Mouse (Mus musculus) brain, adult 2 months (tissue): ENCODE data around the gene Vwf.

Source experiments
- DNase-seq: peaks from one replicate; pipeline ENCODE4 v3.0.0; 2011; ENCODE audit warnings: low read depth, low spot score

Vwf gene

DNA sequence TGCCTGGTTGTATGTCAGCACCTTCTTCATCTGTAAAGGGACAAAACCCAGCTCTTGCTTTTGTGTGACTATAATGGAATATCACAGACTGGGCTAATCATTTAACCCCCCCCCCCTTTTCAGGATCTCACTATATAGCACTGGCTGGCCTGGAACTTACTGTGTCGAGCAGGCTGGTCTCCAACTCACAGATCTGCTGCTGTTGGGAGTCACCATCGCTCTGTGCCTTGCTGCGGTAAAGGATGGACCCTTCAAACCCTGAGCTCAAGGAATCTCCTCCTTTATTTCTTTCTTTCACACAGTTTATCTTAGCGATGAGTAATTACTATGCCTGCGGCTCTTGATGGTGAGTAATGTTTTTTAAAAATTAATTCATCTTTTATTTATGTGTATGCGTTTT, at the start of gene Vwf:
TSS of gene Vwf (plus strand) at position 301 of the 400 bp plus-strand sequence.
- DNase-seq: no peak

DNA sequence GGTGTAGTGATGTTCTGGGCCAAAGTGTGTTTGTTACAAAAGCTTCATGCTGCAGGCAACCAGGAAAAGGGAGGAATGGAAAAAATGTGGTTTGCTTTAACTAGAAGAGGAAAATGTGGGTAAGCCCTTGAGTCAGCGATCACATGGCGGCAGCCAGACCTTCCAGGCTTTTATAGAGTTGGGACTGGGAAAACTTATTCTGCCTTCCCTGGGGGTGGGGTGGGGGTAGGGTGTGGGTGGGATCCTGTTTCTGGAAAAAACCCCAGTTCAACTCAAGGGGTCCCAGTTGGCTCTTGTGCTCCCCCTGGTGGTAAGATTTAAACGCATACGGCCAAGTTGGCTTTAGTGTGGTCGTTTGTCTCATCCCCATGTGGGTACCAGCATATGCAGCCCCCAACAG, 48.5 kb upstream of the Vwf start:
- no peak for DNase-seq

DNA sequence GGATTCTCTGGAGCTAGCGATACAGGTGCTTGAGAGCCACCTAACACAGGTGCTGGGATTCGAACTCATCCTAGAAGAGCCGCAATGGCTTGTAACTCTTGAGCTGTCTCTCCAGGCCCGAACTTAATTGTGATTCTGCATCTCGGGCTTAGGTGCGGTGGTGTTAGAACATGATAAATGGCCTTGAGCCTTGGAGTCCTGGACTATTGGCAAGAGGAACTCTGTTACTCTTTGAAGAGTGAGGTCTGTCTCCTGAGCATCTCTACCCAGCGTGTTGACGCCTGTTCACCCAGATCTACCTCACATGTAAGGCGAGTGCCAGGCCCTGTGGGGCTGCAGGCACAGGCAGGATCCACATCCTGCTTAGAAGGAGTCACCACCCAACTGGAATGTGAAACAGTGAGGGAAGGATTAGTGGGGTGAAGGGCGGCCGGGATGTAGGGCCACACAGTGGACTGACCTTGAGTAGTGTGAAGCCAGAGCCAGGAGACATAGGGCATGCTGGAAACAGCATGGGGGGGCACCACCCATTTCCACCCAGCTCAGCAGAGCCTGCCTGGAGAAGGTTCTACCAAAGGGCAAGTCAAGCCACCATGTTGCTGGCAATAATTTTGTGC, 43.3 kb upstream of the Vwf start:
- DNase-seq: no peak

DNA sequence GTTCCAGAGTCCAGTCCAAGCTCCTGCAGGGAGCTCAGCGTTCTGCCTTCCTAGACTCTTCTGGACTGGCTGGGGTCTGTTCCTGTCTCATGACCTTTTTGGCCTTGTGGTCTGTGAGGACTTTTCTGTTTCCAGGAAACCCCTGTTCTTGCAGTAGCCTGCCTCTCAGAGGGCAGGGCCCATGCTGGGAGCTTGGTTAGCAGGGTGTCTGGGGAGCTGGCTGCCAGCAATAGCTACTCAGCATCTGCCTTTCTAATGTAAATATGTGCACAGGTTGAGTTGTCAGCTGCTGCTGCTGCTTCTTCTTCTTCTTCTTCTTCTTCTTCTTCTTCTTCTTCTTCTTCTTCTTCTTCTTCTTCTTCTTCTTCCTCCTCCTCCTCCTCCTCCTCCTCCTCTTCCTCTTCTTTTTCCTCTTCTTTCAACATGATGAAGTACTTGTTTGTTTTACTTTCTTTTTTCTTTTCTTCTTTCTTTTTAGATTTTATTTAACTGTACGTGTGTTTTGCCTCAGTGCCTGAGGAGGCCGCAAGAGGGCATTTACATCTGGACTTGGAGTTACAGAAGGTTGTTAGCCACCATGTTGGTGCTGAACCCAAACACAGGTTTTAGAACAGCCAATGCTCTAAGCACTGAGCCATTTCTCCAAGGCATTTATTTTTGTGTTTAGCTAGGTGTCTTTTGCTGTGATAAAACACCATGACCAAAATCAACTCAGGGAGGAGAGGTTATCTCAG, 41.8 kb upstream of the Vwf start:
- no peak for DNase-seq

DNA sequence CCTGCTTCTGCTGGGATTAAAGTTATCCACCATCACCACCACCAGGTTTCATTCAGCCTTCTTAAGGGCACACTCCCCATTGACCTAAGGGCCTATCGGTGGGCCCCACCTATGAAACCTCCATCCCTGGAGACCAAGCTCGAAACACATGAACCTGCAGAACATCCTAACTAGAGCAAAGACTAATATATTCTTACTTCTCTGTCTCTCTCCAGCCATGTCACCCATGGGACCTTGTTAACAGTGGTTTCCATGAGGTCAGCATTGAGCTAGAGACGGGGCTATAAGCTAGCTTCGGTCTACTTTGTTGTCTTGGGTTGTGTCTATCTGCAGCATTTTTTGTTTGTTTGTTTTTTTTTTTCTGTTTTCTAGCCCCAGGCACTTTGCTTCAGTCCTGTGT, 40.1 kb upstream of the Vwf start:
- no peak for DNase-seq

- DNase-seq: peak; percentile 33
These were observed 36.8 kb upstream of the Vwf start for GRCm38 (mm10) chr6:125509783-125510182.

DNA sequence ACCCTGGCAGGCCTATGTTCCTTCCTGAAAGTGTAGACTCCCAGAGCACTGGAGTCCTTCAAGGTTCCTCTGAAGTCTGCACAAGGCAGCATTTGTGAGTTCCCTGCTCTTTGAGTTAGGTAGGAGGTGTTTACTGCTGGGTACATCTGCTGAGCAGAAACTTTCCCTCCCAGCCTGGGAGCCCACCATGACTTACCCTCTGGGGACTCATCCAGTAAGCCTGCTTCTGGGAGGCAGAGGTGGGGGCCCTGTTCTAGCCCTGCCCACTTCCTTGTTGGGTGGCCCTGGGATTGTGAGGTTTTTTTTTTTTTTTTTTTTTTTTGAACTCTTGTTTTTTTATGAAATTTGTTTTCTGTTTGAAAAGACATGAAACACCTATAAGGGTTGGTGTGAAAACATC, 35.9 kb upstream of the Vwf start:
- no peak for DNase-seq

GRCm38 (mm10) chr6:125511196-125511595, 35.4 kb upstream of the Vwf start:
- no peak for DNase-seq

DNA sequence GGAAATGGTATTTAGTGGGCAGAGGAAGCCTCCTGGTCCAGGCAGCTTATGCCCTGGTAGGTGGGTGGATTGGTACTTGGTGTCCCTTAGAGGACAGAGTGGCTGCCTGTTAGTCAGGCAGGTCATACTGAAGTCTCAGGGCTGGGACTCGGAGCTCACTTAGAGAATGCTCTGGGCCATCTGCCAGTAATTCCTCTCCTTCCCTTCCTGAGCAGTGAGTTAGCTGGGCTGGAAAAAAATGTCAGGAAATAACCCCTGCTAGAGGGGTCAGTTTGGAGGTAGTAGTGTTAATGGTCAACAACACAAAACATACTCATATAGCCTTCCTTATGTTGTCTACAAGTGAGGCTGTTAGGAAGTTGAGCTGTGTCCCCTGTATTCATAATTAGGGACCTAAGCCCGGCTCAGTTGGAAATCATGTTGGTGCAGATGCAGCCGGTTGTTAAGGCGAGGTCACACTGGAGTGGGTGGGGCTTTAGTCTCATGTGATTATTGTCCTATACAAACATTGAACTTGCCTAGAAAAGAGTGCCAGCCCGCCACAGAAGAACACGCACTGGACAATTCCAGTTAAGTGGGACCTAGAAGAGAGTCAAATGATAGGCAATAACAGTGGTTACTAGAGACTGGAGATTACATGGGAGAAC, 33.5 kb upstream of the Vwf start:
- no peak for DNase-seq

- peak; percentile 23 for DNase-seq
These were observed 30.9 kb upstream of the Vwf start for GRCm38 (mm10) chr6:125515503-125516315.

DNA sequence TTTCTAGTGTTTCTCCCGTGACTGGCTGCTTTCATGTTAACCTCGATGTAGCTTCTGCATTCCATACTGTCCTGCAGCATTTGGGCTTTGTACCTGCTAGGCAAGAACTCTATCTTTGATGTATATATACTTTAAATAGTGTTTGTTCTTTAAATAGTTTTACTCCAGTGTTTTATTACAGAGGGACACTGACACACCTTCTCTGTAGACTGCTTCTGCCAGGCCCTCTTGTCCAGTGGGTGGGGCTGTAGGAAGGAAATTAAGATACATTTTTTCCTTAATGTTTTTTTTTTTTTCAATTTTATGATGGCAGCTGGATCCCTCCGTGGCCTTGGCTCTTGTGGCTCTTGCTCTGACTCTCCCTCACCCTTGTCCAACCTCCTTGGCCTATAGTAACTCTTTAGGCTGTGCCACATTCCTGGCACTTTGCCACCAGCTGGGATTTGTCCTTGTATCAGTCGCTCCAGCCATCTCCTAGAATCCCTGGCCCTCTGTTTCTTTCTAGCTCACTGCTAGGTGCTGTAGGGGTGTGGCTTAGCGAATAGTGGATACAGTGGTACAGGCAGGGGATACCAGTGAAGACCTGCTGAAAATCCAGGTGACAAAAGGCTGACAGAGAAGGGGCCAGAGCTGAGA, 24.9 kb upstream of the Vwf start:
- no peak for DNase-seq

DNA sequence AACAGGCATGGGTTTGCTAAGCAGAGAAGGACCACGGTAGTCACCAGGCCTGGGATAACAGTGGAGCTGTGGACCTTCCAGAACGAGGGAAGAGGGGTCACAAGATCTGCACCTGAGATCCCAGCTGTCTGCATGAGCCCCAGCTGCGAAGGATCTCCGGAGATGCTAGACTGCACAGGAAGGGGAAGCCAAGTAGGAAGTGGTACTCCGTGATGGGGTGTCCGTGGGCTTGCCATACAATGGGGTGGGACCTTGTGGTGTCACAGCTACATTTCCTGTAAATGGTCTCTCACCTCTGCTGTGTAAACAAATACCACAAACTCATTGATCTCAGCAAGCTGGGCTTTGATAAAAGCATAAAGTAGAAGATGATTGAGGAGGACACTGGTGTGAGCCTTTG, 22.5 kb upstream of the Vwf start:
- DNase-seq: no peak

DNA sequence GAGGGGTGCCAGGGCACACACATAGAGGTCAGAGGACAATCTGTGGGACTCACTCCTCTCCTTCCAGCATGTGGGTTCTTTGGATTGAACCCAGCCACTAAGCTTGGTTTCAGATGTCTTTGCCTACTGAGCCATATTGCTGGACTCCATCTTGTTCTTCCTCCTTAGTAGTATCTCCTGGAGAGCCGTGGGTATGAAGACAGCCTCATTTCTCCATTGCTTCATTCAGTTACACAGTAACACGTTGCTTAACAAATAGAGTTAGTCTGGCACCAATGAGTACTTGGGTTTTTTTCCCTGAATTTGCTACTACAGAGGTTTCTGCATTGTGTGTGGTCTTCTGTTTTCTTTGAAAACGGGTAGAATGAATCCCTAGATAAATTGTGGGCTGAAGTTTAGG, 20.5 kb upstream of the Vwf start:
- no peak for DNase-seq

DNA sequence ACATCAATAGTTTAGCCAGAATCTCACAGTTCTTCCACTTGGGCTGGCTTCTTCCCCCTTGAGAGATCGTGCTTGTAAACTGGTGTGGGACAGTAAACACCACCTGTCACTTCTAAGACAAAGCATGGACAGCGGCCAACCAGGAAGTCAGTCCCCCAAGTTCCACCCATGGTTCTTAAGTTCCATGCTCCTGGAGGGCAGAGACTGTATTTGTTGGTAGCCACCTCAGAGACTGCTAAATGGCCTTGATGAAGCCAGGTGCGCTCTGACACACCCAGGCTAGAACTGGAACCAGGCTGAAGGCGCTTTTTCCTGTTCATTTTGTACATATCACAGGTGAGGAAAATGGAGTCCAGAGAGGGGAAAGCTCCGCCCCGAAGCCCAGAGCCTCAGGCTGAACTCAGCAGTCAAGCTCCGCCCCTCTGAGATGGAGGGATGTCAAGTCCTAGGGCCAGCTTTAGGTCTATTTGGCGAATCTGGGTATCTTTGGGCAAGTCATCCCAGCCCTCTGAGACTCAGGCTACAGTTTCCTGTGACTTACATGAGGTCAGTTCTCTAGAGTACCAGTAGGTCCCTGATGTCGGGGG, 17.9 kb upstream of the Vwf start:
- no peak for DNase-seq

DNA sequence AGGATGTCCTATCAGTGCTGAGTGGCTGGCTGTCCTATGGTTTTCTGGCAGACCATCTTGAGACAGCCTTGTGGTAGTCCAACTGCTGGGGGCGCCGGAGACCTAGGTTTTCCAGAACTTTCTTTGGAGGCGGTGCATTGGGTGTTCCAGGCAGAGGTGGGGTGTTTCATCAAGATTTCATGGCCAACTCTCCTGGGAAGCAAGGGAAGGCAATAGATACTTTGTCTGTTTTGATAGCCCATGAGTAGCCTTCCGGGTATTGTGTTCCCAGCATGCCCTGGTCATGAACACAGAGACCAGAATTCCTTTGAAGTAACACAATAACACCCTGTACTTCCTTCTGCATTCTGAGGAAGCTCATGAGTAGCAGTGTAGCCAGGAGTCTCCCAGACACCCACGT, 17.1 kb upstream of the Vwf start:
- DNase-seq: no peak

DNA sequence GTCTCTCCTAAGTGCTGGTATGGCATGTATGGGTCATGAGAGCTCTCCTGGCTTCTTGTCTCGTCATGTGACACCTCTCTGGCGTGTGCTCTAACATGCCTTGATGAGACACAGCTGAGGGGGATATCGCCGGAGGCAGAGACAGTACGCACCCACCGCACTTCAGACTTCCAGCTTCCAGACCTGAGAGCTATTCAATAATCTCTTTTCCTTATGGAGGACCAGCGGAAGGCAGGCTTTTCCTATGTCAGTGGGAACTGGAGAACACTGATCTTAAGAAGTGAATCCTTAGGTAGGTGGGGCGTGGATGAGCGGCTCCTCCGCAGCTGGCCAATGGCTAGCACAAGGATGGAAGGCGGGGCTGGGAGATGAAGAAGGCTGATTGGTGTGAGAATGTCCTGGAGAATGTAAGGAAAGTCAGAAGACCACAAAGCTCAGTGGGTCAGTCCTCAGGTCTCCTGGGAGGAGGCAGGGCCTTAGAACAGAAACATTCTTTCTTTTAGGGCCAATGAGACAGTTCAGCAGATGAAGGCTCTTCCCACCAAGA, 13.4 kb upstream of the Vwf start:
- no peak for DNase-seq

GRCm38 (mm10) chr6:125534990-125535389, 11.6 kb upstream of the Vwf start:
- DNase-seq: no peak

- no peak for DNase-seq
These were observed 8.1 kb upstream of the Vwf start for GRCm38 (mm10) chr6:125538469-125538868.

- DNase-seq: no peak
These were observed 7.2 kb upstream of the Vwf start for GRCm38 (mm10) chr6:125539423-125539822.

DNA sequence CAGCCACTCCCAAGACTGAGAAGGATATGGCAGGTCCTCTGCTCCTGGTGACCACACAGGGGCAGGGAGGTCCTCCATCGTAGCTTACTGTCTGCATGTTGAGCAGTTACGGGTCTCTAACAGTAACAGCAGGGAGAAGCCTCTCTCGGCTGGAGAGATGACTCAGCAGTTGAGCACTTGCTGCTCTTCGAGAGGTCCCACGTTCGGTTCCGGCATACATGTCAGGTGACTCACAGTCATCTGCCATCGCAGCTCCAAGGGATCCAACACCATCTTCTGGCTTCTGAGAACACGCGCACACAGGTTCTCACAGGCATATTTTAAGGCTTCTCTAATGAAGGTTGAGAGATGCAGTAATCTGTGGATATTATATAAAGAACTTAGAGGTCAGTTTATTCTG, 6.4 kb upstream of the Vwf start:
- no peak for DNase-seq

DNA sequence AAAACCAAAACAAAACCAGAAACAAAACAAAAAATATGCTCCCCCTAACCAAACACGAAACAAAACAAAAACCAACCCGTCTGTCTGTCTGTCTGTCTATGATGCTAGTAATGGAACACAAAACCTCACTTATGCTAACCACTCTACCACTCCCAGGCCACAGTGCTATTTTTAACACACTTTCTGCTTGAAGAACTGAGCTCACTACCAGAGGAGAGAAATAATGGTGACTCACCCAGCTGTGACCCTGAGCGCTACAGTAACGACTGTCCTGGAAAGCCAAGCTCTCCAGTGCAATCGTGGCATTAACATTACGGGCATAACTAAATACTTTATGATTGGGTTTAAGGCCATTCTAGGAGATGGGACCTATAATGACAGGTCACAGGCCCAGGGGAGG, 5.7 kb upstream of the Vwf start:
- no peak for DNase-seq
